Mouse (Mus musculus) hindbrain, embryonic 11.5 days (tissue): ENCODE data around the gene B4galnt1. TPM values are rescaled to one million over a fixed set of nuclear protein-coding genes. Genes with fewer than 3 reads are reported as not detected.

ENCODE experiments used
- ATAC-seq: fragments of 200-750 bp; cut with Nextera tagmentation; 2 replicates; pipeline ENCODE4 v1.8.0; 2017; ENCODE audit warnings: mild to moderate bottlenecking, moderate TSS enrichment, moderate library complexity; ENCODE audit not compliant: low FRiP score
- DNase-seq: peaks from one replicate; pipeline ENCODE4 v3.0.0-alpha.2; 2015; ENCODE audit warnings: low spot score
- H3K27ac ChIP-seq: fragments of 300-500 bp; sonication (generic); 2 replicates; pipeline ENCODE4 v1.5.1; 2014; ENCODE audit warnings: mild to moderate bottlenecking, low read depth, low read length
- H3K27me3 ChIP-seq: fragments of 300-500 bp; sonication (generic); 2 replicates; pipeline ENCODE4 v1.6.1; 2014; ENCODE audit warnings: mild to moderate bottlenecking, low read length, moderate library complexity, mixed read lengths; ENCODE audit not compliant: control insufficient read depth, insufficient read depth
- H3K36me3 ChIP-seq: fragments of 300-500 bp; sonication (generic); 2 replicates; pipeline ENCODE4 v1.6.1; 2014; ENCODE audit warnings: mild to moderate bottlenecking, low read length, moderate library complexity, mixed read lengths; ENCODE audit not compliant: control insufficient read depth, insufficient read depth
- H3K4me1 ChIP-seq: fragments of 300-500 bp; sonication (generic); replicated peaks from 2 replicates; pipeline ENCODE4 v1.6.1; 2014; ENCODE audit warnings: low read length, mixed read lengths; ENCODE audit not compliant: control insufficient read depth, insufficient read depth
- H3K4me2 ChIP-seq: fragments of 300-500 bp; sonication (generic); replicated peaks from 2 replicates; pipeline ENCODE4 v1.6.1; 2014; ENCODE audit warnings: mild to moderate bottlenecking, low read depth, low read length
- H3K4me3 ChIP-seq: fragments of 300-500 bp; sonication (generic); 2 replicates; pipeline ENCODE4 v1.5.1; 2014; ENCODE audit warnings: low read depth, low read length
- H3K9ac ChIP-seq: fragments of 300-500 bp; sonication (generic); 2 replicates; pipeline ENCODE4 v1.6.1; 2014; ENCODE audit warnings: low read depth, low read length
- H3K9me3 ChIP-seq: fragments of 300-500 bp; sonication (generic); 2 replicates; pipeline ENCODE4 v1.6.1; 2016; ENCODE audit warnings: low read length; ENCODE audit not compliant: control insufficient read depth
- WGBS: fragments of 180-500 bp; shearing (Covaris S2); extraction: QIAGEN DNeasy Blood & Tissue Kit; methylation state at CpG from one replicate; pipeline ENCODE4 v1.1.7; 2014; 5-methylcytosine and 5-hydroxymethylcytosine counted together
- polyA plus RNA-seq: library from polyadenylated mRNA; unstranded; fragments of >200 nt; fragmentation: Nextera tagmentation; extraction: Ambion mirVana; gene quantifications from 2 replicates; pipeline ENCODE4 v1.2.1, GENCODE M21; 2014

The B4galnt1 gene
- polyA plus RNA-seq, 1 experiment from 2014 or later, result 12.4 TPM

DNA sequence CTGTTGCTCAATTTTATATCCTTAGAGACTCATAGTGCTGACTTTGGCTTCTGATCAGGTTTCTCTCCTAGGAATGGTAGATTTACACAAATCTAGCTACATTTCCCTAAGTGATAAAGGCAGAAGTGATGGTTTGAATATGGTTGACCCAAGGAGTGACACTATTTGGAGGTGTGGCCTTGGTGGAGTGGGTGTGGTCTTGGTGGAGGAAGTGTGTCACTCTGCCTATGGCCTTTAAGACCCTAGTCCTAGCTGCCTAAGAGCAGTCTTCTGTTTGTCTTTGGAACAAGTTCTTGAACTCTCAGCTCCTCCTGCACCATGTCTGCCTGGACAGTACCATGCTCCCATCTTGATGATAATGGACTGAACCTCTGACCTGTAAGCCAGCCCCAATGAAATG is 52.2 kb downstream of the B4galnt1 start:
- Histone ChIP-seq H3K4me3 (no peak overlapping the region), H3K36me3 (no peaks in the 10 kb centered on the region), H3K27me3 (no peaks in the 10 kb centered on the region), H3K27ac (no peak overlapping the region), H3K9ac (no peak overlapping the region), H3K4me1 (no peaks in the 10 kb centered on the region), H3K4me2 (no peak overlapping the region), H3K9me3 (no peaks in the 10 kb centered on the region)
- no peak for ATAC-seq
- DNase-seq, result no peak

DNA sequence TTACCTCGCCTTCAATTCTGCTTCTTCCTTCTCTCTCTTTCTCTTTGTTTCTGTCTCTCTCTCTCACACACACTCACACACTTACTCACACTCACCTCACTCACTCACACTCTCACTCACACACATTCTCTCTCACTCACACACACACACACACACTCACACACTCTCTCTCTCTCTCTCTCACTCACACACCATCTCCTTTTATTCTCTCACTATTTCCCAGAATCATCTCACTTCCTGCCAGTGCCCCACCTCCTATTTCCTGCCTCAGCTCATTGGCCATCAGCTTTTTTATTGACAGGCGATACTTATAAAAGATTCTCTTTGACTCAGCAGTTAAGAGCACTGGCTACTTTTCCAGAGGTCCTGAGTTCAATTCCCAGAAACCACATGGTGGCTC is 53.3 kb downstream of the B4galnt1 start:
- DNase-seq (no peak), ATAC-seq (no peak)
- no peak overlapping the region for H3K4me2 ChIP-seq
- H3K36me3 ChIP-seq, result no peaks in the 10 kb centered on the region
- WGBS, result 89% methylated on average over 2 of the region's 2 CpGs
- H3K4me1 ChIP-seq, result no peaks in the 10 kb centered on the region
- no peak overlapping the region for H3K4me3 ChIP-seq
- H3K9ac ChIP-seq, result no peak overlapping the region
- no peaks in the 10 kb centered on the region for H3K27me3 ChIP-seq
- no peaks in the 10 kb centered on the region for H3K9me3 ChIP-seq
- no peak overlapping the region for H3K27ac ChIP-seq

Other genes with a start within 250 kb of the B4galnt1 start
- 38.7 and 40.3 TPM in 2 replicates for gene Ctdsp2, start 186.5 kb upstream of the B4galnt1 start, polyA plus RNA-seq
- gene Avil, start 164.5 kb upstream of the B4galnt1 start, polyA plus RNA-seq, result 0.29 and 1.7 TPM in 2 replicates
- gene Tsfm, start 134.4 kb upstream of the B4galnt1 start, polyA plus RNA-seq, result 75.6 and 78.7 TPM in 2 replicates
- gene Mettl1, start 123.8 kb upstream of the B4galnt1 start, polyA plus RNA-seq, result 32.4 and 36.7 TPM in 2 replicates
- 0.08 and 0.15 TPM in 2 replicates for gene Eef1akmt3, start 123.7 kb upstream of the B4galnt1 start, polyA plus RNA-seq
- gene Cyp27b1, start 117.0 kb upstream of the B4galnt1 start, polyA plus RNA-seq, result 0.11 and 0.20 TPM in 2 replicates
- 3.6 and 4.2 TPM in 2 replicates for gene March9, start 105.0 kb upstream of the B4galnt1 start, polyA plus RNA-seq
- 2,639 and 2,665 TPM in 2 replicates for gene Cdk4, start 101.7 kb upstream of the B4galnt1 start, polyA plus RNA-seq
- gene Tspan31, start 95.0 kb upstream of the B4galnt1 start, polyA plus RNA-seq, result 111 and 140 TPM in 2 replicates
- 0.68 and 1.2 TPM in 2 replicates for gene Agap2, start 89.9 kb upstream of the B4galnt1 start, polyA plus RNA-seq
- 40.3 and 46.6 TPM in 2 replicates for gene Os9, start 44.1 kb upstream of the B4galnt1 start, polyA plus RNA-seq
- 0.73 and 0.96 TPM in 2 replicates for gene Slc26a10, start 15.4 kb downstream of the B4galnt1 start, polyA plus RNA-seq
- gene Arhgef25, start 24.9 kb downstream of the B4galnt1 start, polyA plus RNA-seq, result 30.1 and 32.0 TPM in 2 replicates
- gene Dtx3, start 30.5 kb downstream of the B4galnt1 start, polyA plus RNA-seq, result 143 and 158 TPM in 2 replicates
- gene Pip4k2c, start 46.4 kb downstream of the B4galnt1 start, polyA plus RNA-seq, result 11.8 and 12.9 TPM in 2 replicates
- 41.4 and 42.2 TPM in 2 replicates for gene Kif5a, start 98.1 kb downstream of the B4galnt1 start, polyA plus RNA-seq
- 210 and 214 TPM in 2 replicates for gene Dctn2, start 101.1 kb downstream of the B4galnt1 start, polyA plus RNA-seq
- gene Mbd6, start 123.8 kb downstream of the B4galnt1 start, polyA plus RNA-seq, result 14.2 and 17.5 TPM in 2 replicates
- gene Mars, start 146.6 kb downstream of the B4galnt1 start, polyA plus RNA-seq, result 173 and 179 TPM in 2 replicates
- 1.1 and 2.2 TPM in 2 replicates for gene Arhgap9, start 156.7 kb downstream of the B4galnt1 start, polyA plus RNA-seq
- 3.0 and 3.2 TPM in 2 replicates for gene Gli1, start 176.7 kb downstream of the B4galnt1 start, polyA plus RNA-seq
- 0.05 TPM in 1 of 2 replicates, not detected in the other for gene Inhbe, start 189.2 kb downstream of the B4galnt1 start, polyA plus RNA-seq
- gene Inhbc, start 205.2 kb downstream of the B4galnt1 start, polyA plus RNA-seq, result not detected in 2 replicates
- 26.2 and 33.0 TPM in 2 replicates for gene R3hdm2, start 215.1 kb downstream of the B4galnt1 start, polyA plus RNA-seq